Mouse (Mus musculus) lung, postnatal 14 days (tissue): ENCODE data around the gene Pttg1.

Experiments
- DNase-seq: peaks from one replicate; pipeline ENCODE4 v3.0.0; 2021

Gene Pttg1

DNA sequence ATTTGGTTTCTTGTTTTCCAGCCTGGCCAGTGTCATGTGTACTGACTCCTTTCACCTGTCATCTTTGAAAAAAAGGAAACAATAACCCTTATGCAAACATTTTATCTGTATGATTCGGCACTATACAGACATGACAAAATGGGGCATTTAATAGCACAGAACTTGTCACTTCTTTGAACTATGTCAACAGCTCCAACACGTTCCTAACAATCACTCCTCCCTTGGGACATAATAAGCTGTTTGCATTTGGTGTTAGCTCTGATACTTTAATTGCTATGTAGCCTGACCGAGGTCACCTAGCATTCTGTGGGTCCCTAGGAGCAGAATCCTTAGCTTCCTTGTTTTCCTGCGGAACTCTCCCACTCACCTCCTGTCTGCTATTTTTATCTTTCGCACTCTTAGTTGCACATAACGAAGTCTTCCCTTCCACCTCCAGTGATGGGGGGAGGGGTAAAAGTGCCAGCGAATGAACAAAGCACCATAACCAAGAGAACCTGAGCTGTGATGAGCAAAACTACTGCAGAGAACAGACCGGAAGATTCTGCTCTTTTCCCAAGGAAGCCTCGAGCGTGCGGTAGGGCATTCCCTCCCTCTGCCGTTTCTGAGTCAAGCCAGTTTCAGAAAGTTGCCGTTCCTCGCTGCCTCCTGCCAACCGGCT is 21.8 kb downstream of the Pttg1 start:
- no peak for DNase-seq

DNA sequence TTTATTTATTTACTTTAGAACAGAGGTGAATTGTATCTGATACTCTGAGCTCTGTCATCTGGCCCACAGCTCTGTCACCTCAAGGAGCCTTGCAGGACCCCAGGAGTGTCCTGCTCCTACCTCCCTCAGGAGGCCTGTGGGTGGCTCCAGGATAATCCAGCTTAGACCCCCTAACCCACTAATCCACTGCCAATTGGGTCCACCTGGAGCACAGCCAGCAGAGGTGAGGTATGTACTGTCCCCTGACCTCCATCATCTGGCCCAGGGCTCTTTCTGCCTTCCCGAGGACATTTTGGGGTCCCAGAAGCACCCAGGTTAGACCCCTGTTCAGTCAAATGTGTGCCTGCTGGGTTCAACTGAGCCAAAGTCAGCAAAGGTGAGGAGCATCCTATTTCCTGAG is 25.9 kb downstream of the Pttg1 start:
- no peak for DNase-seq

DNA sequence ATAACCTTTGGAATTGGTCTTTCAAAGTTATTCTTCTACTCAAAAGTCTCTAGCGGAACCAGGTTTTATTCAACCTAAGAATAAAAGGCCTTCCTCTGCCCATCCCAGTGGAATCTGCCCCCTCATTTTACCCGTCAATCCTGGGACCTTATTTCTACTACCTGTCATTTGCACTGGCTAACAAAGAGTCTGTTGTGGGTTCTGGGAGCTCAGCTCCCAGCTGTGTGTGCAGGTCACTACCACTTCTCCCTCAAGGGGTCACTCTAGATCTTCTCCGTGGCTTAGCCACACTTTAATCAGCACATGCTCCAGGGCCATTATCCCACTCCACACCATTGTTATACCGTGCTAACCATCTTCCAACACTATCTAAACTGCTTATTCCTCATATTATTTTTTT is 26.8 kb downstream of the Pttg1 start:
- DNase-seq: peak; percentile 36

DNA sequence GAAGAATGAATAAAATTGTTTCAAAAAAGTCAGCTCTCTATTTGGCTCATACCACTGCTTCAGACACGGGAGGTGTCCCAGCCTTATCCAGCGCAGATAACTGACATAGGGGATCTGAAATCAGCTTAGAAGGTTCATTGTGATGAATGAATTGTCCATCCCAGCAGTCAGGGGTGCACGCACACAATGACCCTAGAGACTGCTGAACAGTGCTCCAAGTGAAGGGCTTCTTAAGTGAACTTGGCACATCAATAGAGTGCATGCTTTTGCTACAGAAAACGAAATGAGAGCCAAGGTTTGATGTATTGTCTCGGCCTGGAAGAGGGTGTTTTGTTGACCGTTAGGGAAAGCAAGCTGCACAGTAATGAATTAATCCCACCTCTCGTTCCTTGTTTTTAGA is 29.4 kb downstream of the Pttg1 start:
- no peak for DNase-seq

DNA sequence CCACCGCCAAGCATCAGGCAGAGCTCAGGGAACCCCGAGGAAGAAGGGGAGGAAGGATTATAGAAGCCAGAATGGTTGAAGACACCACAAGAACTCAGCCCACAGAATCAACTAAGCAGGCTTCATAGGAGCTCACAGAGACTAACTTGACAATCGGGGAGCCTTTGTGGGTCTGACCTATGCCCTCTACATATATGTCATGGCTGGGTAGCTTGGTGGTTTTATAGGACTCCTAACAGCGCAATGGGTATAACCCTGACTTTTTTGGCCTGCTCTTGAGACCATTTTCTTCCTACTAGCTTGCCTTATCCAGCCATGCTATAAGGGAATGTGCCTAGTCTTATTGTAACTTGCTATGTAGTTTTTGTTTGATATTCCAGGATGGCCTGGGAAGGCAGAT is 29.8 kb downstream of the Pttg1 start:
- no peak for DNase-seq

DNA sequence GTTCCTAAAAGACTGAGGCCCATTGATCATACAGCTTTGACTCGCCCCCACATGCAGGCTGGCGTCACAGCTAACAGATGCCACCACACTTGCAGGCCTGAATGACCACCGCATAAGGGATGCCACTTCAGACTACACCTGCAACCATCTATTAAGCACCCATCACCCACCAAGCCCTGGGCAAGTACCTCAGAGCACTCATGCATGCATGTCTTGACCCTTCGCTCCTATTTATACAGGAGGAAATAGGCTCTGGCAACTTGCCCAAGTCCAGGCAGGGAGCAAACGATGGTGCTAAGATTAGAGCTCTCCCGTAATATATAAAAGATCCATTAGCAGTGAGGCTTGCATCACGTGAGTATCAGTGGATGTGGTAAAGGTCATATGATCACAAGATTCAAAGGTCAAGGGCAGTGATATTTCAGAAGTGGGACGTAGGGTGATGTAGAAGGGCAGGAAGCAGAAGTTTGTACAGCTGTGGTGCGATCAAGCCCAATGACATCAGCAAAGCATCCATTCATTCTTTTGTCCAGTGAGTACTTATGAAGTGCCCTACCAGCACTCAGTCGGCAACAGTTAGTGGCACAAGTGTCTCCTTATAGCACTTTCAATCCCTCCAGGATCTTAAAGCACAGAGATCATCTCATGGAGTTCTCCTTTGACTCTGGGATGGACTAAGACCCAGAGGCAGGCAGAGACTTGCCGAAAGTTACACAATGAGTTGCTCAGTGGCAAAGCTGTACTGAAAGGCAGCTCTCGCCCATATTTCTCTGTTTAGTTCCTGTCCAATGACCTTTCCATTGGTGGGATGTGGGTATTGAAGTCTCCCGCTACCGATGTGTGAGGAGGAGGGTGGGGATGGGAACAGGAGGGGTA is 30.7 kb downstream of the Pttg1 start:
- DNase-seq: peak; percentile 24

DNA sequence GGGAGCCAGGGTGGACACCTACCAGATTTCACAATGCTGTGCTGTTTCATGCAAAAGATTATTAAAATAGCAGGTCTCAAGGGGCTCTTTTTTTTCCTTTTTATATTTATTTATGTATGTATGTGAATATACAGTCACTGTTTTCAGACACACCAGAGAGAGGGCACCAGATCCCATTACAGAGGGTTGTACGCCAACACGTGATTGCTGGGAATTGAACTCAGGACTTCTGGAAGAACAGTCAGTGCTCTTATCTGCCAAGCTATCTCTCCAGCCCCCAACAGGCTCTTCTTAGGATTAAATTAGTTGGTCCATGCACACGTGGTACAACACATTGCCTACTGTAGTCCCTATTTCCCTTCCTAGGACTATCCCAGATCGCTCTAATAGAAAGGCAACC is 32.7 kb downstream of the Pttg1 start:
- DNase-seq: no peak

DNA sequence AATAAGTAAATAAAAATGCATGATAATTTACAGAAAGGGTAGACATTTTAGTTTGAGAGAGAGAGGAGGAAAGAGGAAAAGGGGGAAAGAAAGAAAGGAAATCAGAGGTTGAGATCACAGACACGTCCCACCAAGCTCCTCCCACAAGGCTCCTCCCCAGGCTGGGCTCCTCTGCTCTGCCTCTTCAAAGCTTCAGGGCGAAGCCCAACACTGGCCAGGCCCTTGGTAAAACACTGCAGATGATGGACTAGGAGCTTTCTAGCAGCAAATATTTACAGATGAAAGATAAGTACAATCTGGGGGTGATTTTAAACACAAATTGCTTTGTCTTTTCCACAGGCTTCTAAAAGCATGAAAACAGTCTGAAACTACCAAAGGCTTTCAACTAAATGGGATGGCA is 33.3 kb downstream of the Pttg1 start:
- no peak for DNase-seq

DNA sequence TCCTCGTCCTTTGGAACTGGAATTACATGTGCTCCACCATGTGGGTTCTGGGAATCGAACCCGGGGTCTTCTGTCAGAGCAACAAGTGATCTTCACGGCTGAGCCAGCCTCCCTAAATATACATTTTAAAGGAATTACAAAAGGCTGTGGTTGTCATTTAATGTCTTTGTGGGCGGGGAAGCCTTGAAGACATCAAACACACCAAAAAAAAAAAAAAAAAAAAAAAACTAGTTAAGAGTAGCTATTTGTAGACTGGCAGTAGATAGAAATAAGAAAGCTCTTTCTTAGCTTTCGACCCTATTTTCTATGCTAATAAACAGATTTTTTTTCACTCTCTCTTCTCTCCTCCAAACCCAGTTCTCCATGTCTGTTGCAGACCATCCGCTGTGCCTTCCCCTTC is 36.9 kb downstream of the Pttg1 start:
- DNase-seq: no peak

DNA sequence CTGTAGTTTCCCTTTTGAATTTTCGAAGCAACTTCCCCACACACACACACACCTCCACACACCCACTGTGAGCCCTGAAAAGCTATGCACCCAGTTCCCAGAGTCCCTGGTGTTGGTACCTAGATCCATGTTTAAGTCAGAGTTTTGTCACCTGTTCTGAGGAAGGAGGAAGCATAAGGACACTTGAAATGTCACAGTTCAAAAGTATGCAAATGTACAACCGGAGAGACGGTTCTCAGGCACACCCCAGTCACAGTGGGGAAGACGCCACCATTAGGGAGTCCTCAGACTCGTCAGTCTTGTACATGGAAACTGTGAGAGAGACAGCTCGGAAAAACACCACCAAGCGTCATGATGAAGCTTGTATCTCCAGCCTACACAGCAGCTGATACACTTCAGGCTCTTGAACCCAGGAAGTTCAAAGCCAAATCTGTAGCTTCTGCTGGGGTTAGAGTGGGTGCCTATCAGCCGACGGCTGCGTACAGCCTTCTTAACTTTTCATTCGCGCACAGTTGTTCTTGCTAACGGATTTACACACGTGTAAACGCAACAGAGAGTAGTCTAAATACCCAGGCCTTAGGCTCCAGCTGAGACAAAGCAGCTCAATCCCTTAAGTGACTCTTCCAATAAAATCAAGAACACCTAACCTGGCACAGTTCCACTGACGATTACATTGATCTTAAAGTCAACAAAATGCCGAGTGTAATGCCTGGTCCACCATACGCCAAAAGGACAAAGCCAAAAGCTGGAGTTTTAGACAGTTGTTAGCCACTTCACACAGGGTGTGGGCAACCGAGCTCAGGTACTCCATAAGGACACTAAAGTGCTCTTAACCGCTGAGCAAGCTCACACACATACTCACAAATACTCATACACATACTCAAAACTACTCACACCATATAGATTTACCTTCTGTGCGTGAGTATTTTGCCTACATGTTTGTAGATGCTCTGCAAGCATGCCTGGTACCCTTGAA is 37.6 kb downstream of the Pttg1 start:
- no peak for DNase-seq

DNA sequence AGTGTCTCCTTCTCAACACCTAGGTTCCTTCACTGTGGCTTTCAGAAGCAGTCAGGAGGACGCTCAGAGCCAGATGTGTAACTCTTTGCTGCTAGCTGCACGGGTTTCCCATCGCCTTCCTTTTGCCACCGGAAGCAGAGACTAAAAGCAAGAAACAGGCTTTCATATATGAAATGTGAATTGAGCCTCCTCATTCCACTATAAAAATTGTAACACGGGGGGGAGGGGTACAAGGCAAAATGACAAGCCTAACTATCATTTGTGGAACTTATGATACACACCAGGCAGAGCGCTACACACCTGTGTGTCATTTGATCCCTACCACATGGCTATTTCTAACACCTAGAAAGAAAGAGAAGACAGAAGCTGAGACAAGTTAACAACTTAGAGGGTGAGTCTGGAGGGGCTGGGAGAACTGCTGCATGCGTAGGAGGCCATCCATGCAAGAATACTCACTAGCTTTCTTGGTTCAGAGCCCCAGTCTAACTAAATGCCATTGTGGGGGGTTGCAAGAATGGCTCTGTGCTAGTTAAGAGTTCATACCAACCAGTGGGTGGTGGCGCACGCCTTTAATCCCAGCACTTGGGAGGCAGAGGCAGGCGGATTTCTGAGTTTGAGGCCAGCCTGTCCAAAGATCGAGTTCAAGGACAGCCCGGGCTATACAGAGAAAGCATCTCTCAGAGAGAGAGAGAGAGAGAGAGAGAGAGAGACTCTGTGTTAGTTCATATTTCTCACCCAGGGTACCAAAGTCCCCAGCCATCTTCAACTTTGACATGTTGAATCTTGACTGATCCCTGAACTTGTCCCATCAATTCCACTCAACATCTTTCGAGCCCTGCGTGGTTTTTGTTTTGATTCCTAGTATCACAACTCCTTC is 38.8 kb downstream of the Pttg1 start:
- DNase-seq: no peak

DNA sequence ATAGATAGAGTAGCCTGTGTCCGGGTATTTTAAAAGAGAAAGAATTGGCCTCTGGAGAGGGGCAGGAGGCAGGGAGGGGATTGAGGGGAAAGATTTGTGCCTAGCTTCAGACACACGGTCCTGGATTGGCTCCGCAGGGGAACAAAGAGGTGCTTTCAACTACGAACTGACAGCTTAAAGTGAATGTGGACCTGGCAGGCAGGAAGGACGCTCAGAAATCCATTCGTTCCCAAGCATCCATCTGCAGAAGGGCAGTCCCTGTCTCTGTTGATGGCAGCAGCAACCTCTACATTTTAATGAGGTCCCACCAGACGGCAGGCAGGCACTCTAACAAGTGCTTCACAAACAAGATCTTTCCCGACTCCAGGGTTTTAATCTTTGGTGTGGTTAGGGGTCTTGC is 40.3 kb downstream of the Pttg1 start:
- DNase-seq: peak; percentile 9

DNA sequence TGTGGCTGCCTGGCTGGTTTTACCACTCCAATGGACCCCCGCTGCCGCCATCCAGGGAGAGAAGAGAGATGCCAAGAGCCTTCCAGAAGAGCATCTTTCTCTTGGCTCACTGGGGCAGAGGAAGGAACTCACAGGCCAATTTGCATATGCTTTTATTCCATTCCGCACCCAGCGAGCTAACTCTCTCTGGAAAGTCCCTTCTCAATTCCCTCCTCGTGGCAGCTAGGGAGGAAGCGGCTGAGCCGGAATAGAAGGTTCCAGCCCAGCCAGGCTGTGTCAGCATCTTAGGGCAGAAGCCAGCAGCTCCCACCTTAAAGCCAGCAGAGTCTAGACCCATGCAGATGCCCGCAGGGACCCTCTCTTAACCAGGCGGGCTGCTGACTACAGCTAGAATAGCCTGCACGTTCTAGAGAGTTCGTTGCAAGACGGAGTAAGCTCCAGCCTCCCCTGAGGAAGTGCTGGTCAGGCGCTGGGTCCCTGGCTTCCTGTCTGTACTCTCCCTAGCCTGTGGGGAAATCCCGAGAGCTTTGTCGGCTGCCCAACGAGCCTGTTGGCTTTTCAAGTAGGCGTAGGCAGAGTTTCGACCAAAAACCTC is 40.9 kb downstream of the Pttg1 start:
- DNase-seq: peak; percentile 71

DNA sequence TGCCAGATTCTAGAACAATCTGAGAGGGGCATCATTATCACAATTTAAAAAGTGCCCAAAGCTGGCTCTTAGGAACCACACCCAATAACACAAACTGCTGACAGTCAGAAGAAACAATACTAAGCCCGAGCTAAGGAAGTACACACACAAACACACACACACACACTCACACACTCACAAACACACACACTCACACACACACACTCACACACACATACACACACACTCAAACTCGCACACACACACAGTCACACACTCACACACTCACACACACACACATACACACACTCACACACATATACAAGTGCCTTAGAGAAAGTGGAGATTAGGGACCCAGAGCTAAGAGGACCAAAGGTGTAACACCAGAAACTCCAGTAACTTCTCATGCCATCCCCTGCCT is 42.5 kb downstream of the Pttg1 start:
- DNase-seq: peak; percentile 18

DNA sequence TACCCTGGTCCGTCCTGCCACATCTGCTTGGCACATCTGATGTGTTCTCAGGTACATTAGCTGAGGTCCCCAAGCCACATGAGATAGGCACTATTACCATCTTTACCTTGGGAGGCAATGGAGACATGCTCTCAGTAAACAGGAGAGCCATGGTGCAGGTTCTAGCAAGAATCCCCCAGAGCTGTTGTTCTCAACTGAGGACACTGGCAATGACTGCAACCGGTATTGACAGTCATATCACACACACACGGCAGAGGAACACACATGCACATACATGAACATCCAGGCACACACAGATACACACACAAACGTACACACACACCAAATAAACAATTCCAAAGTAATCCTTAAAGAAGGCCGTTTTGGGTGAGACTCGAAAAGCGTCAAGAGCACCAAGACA is 45.1 kb downstream of the Pttg1 start:
- no peak for DNase-seq

DNA sequence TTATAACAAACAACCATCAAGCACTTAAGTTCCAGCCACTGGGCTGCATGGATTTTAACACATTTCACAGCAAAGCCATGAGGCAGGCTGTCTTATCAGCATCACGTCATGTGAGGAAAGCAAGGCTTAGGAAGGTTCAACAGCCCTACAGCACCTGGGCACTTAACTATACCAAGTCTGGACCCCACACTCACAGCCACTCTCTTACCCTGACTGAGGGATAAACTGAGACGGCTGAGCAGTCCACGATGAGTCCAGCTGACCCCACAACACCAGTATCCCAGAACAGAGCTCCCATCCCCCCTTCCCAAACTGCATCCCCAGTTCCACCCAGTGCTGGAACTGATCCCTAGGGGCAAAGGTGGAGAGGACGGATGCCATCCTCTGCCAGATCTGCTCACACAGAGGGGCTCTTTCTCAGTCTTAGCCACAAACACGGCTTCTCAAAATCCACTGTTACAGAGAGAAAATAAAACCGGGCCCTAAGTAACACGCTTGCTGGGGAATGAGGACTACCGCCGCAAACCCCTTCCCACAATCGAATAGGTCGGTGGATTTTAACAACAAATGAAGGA is 46.1 kb downstream of the Pttg1 start:
- no peak for DNase-seq

DNA sequence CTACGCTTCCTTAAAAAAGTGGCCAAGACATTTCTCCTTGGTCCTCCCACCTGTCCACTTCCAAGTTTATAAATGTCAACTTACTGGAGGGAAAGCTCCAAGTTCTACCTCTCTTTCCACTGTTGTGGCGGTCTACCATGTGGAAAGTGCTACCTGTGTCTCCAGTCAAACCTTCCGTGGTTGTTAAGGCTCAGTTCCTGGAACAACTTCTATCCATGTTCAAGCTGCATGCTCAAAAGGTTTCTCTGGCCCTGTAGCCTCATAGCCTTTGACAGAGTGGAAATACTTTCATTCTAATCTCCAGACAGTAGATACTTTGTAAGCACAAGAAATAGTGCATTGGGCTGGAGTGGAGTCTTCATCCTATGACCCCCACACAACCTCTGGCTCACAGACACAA is 46.6 kb downstream of the Pttg1 start:
- DNase-seq: no peak

DNA sequence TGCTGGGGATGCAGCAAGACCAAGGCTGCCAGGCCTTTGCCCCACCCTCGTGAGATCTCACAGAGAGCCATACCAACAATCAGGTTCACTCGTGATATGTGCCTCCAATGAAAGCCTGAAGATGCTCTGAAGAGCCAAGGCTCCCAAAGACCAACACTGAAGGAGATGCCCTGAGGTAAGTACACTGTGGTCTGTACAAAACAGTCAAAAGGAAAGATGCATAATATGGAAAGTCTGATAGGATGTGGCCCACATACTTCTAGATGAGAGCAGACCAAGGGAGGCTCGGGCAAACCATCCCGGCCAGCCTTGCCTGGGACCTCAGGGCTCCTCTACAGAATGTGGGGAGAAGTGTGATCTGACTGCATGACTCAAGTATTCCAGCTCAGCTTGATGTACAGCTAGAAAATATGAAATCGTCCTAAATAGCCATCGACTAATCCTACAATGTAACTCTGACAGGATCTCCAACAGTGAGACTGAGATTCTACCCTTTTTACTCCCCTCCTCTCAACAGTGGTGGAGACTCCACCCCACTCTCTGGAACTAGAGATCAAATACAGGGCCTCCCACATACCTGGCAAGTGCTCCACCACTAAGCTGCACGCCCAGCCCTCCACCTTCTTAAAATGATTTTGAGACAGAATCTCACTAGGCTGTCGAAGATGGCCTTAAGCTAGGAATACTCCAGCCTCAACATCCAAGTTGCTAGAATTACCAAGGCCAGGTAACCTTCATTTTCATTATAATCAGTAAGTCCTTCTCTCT is 48.8 kb downstream of the Pttg1 start:
- no peak for DNase-seq

DNA sequence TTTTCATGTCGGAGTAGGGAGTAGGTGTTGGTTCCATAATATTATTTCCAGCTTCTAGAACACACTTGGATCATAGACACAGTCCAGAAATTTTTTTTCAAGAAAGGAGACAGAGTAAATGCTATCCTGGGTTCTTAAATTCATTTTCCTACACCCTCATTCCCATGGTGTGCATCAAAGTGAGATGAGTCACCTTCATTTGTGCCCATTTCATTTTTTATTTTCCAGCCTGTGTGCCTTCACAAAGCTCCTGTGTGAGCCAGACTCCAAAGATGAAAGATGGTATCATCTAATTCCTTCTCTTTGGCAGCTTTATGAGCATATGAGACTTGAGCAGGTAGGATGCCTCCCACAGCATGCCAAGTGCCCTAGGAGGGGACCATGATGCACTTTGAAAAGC is 49.5 kb downstream of the Pttg1 start:
- no peak for DNase-seq

DNA sequence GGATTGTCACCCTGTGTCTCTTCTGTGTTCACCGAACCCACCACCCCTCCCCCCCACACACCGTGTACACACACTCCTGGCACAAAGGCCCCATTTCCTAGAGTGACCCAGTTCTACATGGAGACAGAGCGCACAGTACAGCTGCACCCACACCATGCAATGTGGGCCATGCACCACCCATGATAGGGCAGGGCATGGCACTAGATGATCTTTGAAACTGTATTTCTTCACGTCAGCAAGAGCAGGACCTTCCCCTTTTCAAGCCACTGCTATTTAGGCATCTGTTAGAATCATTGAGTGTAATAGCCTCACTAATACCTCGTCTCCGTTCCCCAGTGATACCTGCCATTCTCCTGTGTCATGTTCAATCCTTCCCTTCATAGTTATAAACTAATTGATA is 51.1 kb downstream of the Pttg1 start:
- DNase-seq: no peak

DNA sequence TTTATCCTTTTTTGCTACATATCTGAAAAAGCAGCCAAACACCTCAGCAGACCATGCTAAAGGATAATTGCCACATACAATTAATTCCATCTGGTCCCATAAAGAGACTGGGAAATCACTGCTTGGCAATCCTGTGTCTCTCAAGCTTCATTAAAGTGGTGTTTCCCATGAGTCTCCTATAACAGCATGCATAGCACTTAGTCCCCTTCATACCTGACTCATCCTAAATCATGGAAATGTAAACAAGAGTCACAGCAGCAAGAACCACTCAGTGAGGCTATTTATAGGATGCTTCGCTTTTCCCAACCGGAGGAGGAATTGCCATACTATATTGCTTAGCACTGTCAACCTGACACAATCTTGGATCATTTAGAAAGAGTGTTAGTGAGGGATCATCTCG is 52.7 kb downstream of the Pttg1 start:
- DNase-seq: no peak
